Mouse (Mus musculus) T-helper 2 cell (primary cell): ENCODE data around the gene Gm8020.
"Not testable (repeated sequence)": the region's sequence is repeated elsewhere in the genome, so short reads cannot be mapped to it uniquely, and the experiment has no call there.

Experiments
- in situ Hi-C: fragments of 300-600 bp; cut with MboI, MseI; formaldehyde crosslinking; loops from one replicate; pipeline ENCODE4 v1.15.1; 2025; ENCODE audit warnings: high pct_unique_total_duplicates

Gene Gm8020

GRCm38 (mm10) chr14:42502249-42502648 lies at the start of gene Gm8020:
Gene Gm8020, minus strand, starts transcription at chr14:42502349.
- in situ Hi-C loops, result loop anchor here (10.0 kb wide), 1 partner anchor 1117 kb away; the partner anchor contains the start of gene Gm7945

DNA sequence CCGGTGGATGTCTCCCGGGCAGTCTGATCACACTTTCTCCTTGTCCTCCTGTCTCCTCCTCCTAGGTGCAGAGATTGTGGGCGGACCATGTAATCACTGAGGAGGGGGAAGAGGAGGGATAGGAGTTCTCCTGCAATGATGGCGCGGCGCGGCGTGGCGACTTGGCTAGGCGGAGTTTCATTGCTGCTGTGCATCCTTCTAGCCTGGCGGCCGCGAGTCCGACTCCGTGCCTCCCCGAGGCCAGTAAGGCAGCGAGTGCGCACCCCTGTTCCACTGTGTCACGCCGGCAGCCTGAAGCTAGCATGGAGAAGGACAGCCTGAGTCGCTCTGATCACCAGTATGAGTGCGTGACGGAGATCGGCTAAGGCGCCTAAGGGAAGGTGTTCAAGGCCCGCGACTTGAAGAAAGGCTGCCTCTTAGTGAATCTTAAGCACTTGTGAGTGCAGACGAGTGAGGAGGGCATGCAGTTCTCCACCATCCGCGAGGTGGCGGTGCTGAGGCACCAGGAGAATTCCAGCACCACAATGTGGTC lies 41.1 kb upstream of the Gm8020 start:
- in situ Hi-C loops, result not testable (repeated sequence)

DNA sequence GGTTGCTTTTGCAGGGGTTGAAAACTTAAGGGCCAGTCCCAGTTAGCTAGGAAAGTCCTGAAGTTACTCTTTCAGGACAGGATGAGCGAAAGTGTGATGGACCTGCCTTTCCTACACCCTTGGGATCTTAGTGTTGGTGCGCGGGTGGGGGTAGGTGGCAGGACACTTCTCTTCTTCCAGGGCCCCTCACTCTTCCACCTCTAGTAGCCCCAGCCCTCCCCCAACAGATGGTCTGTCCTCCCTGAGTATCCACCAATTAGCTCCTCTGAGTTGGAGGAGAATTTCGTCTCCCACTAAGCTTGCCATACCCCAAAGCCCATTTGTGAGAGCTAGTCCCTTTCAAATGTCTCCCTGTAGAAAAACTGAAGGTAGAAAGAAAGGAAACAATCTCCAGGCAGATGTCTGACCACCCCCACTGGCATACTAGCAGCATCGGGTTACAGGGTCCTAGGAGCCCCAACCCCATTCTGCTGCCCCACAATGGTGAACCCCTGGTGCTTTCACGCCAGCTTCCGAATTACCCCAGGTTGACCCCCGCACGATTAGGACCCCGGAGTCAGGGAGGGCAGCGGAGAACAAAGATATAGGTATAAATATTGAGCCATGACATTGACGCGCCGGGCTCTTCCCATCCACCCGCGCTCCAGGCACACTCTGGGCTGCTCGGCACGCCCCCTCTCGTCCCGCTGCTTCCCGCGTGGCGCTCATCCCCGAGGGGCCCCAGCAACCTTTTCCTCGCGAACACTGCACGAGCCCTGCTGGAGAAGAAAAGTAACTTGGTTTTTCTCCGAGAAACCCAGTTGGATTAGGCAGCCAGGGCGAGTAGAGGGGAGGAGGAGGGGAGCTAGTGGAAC lies 40.4 kb upstream of the Gm8020 start:
- in situ Hi-C loops, result not testable (repeated sequence)

GRCm38 (mm10) chr14:42524182-42524581 lies 22.0 kb upstream of the Gm8020 start, which contains the start of gene Gm8024:
Gene Gm8024, minus strand, starts transcription at chr14:42524282.
- in situ Hi-C loops, result not testable (repeated sequence)

- in situ Hi-C loops, result not testable (repeated sequence)
Measured at GRCm38 (mm10) chr14:42463581-42463980, 38.6 kb downstream of the Gm8020 start, which contains the start of gene Gm8011. Gene Gm8011, plus strand, starts transcription at chr14:42463881.
